ENCODE assay signal across 27 mouse cellular contexts in the genomic region with DNA sequence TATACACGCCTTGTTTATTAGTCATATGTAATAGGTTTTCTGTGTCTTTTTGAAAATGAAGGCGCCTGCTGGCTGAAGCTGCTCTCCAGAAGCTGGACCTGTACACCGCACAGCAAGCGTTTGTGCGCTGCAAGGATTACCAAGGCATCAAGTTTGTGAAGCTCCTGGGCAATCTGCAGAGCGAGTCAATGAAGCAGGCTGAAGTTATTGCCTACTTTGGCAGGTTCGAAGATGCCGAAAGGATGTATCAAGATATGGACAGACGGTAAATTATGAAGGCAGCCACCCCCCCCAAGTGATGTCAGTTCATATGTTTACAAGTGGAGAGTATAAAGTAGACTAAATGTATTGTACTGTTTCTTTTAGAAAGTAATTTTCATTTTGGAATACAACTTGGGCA.
"Had no signal": no experiment of that assay in that cellular context is flagged by ENCODE, and none has a peak within 500 bp of the region (broad histone marks: within the 10 kb centered on the region; RNA-seq: fewer than 3 reads in every experiment).

No protein-coding gene starts in this region.

- ATAC-seq: forebrain, embryonic 13.5 days; forebrain, embryonic 14.5 days; forebrain, embryonic 15.5 days; forebrain, embryonic 16.5 days; forebrain, postnatal 0 days had no signal

- H3K27me3 ChIP-seq: embryonic facial prominence, embryonic 12.5 days; embryonic facial prominence, embryonic 13.5 days; embryonic facial prominence, embryonic 15.5 days; forebrain, embryonic 12.5 days; forebrain, embryonic 13.5 days; forebrain, embryonic 15.5 days had no signal

- H3K9ac ChIP-seq: embryonic facial prominence, embryonic 12.5 days; embryonic facial prominence, embryonic 13.5 days; embryonic facial prominence, embryonic 15.5 days; forebrain, embryonic 12.5 days; forebrain, embryonic 13.5 days; forebrain, embryonic 15.5 days; forebrain, postnatal 0 days had no signal

- H3K4me3 ChIP-seq: embryonic facial prominence, embryonic 10.5 days; embryonic facial prominence, embryonic 12.5 days; embryonic facial prominence, embryonic 13.5 days; embryonic facial prominence, embryonic 15.5 days; erythroblast, embryonic 14.5 days; forebrain, embryonic 10.5 days; forebrain, embryonic 12.5 days; forebrain, embryonic 13.5 days; forebrain, embryonic 15.5 days; gastrocnemius, adult 2 months; heart, adult 2 months had no signal

- H3K4me2 ChIP-seq: embryonic facial prominence, embryonic 12.5 days; embryonic facial prominence, embryonic 13.5 days; embryonic facial prominence, embryonic 15.5 days; forebrain, embryonic 12.5 days; forebrain, embryonic 13.5 days; forebrain, embryonic 15.5 days had no signal

- H3K4me1 ChIP-seq: embryonic facial prominence, embryonic 12.5 days; embryonic facial prominence, embryonic 13.5 days; embryonic facial prominence, embryonic 15.5 days; forebrain, embryonic 10.5 days; forebrain, embryonic 12.5 days; forebrain, embryonic 13.5 days; forebrain, embryonic 15.5 days had no signal

- DNase-seq: cerebellum, adult 2 months; cerebellum, adult 8-10 months; cerebellum, adult 9-10 months; cerebellum, adult 9-11 months; cerebellum, postnatal 10 days; cerebellum, postnatal 14 days; cerebellum, postnatal 25 days; cerebellum, postnatal 36 days; embryo, embryonic 11 days; forebrain, postnatal 0 days; gastrocnemius, adult 2 months; gastrocnemius, postnatal 10 days; gastrocnemius, postnatal 14 days; gastrocnemius, postnatal 25 days; gastrocnemius, postnatal 36 days; heart, adult 2 months had no signal

- H3K27ac ChIP-seq: embryonic facial prominence, embryonic 10.5 days; embryonic facial prominence, embryonic 12.5 days; embryonic facial prominence, embryonic 13.5 days; embryonic facial prominence, embryonic 15.5 days; forebrain, embryonic 10.5 days; forebrain, embryonic 12.5 days; forebrain, embryonic 13.5 days; forebrain, embryonic 15.5 days; gastrocnemius, adult 2 months; heart, adult 2 months had no signal

- H3K9me3 ChIP-seq: embryonic facial prominence, embryonic 10.5 days; embryonic facial prominence, embryonic 12.5 days; embryonic facial prominence, embryonic 13.5 days; embryonic facial prominence, embryonic 15.5 days; forebrain, embryonic 10.5 days; forebrain, embryonic 12.5 days; forebrain, embryonic 13.5 days; forebrain, embryonic 15.5 days had no signal
